Mouse (Mus musculus) cortical plate, adult 2 months (tissue): ENCODE measurements around the gene H1fx.

Source experiments
- CTCF ChIP-seq: fragments of 200-500 bp; IDR thresholded peaks from 2 replicates; pipeline ENCODE4 v1.5.1; 2011; ENCODE audit warnings: mild to moderate bottlenecking, control low read depth, low read length; ENCODE audit not compliant: insufficient read depth; ENCODE audit errors: extremely low read depth
- POLR2A ChIP-seq: fragments of 200-500 bp; IDR thresholded peaks from 2 replicates; pipeline ENCODE4 v1.6.1; 2011; ENCODE audit warnings: mild to moderate bottlenecking, low read length, control low read depth; ENCODE audit not compliant: insufficient read depth; ENCODE audit errors: extremely low read depth

DNA sequence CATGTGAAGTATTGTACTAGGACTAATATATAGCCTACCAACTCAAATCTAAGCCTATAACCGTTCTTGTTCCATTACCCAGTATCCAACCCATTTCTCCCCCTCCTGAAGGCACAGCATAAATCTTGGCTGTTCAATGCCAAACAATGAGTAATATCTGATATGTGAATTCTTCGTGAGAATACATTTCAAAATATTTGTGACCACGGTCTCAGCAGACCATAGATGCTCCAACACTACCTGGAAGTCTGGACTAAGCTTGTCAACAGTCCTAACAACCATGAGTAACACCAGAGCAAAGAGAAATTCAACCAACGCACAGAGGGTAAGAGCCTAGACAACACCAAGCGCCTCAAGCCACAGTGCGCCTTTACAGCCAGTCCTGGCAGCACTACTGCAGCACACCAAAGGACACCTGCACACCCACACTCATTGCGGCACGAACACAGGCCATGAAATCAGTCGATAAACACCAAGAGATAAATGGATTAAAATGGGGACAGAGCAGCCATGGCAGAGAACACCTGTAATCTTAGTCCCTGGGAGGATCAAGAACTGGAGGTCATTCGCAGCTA lies 42.0 kb upstream of the H1fx start:
- TF ChIP-seq POLR2A (no peak), CTCF (no peak)
